Mouse (Mus musculus) small intestine, adult 2 months (tissue): ENCODE measurements around the gene Ndufv3.

Experiments used
- CTCF ChIP-seq: fragments of 200-500 bp; IDR thresholded peaks from 2 replicates; pipeline ENCODE4 v1.5.1; 2012; ENCODE audit warnings: low read depth, mild to moderate bottlenecking, control low read depth, inconsistent platforms, low read length, moderate library complexity, mixed read lengths; ENCODE audit not compliant: insufficient replicate concordance, insufficient read length; ENCODE audit errors: extremely low read depth
- POLR2A ChIP-seq: fragments of 200-500 bp; IDR thresholded peaks from 2 replicates; pipeline ENCODE4 v1.6.1; 2012; ENCODE audit warnings: low read depth, mild to moderate bottlenecking, control low read depth, inconsistent platforms, low read length, moderate library complexity

- TF ChIP-seq POLR2A (no peak), CTCF (no peak)
Observed at GRCm38 (mm10) chr17:31521948-31522347, 2.0 kb downstream of the Ndufv3 start.
